Mouse (Mus musculus) midbrain, embryonic 10.5 days (tissue): ENCODE results near the gene C1qtnf2. TPM values are rescaled to one million over a fixed set of nuclear protein-coding genes. Genes with fewer than 3 reads are reported as not detected.

Experiments used
- DNase-seq: peaks from one replicate; pipeline ENCODE4 v3.0.0-alpha.2; 2017; ENCODE audit warnings: low spot score
- H3K27ac ChIP-seq: fragments of 300-500 bp; sonication (generic); replicated peaks from 2 replicates; pipeline ENCODE4 v1.5.1; 2016; ENCODE audit warnings: mild to moderate bottlenecking
- H3K27me3 ChIP-seq: fragments of 300-500 bp; sonication (generic); 2 replicates; pipeline ENCODE4 v1.6.1; 2016; ENCODE audit warnings: low read depth, mild to moderate bottlenecking; ENCODE audit not compliant: poor library complexity, severe bottlenecking
- H3K36me3 ChIP-seq: fragments of 300-500 bp; sonication (generic); 2 replicates; pipeline ENCODE4 v1.6.1; 2016; ENCODE audit warnings: mild to moderate bottlenecking, moderate library complexity
- H3K4me1 ChIP-seq: fragments of 300-500 bp; sonication (generic); 2 replicates; pipeline ENCODE4 v1.6.1; 2016
- H3K4me3 ChIP-seq: fragments of 300-500 bp; sonication (generic); 2 replicates; pipeline ENCODE4 v1.5.1; 2016; ENCODE audit warnings: mild to moderate bottlenecking, moderate library complexity
- H3K9me3 ChIP-seq: fragments of 300-500 bp; sonication (generic); replicated peaks from 2 replicates; pipeline ENCODE4 v1.6.1; 2016; ENCODE audit warnings: mild to moderate bottlenecking
- WGBS: fragments of 180-500 bp; shearing (Covaris S2); methylation state at CpG from one replicate; pipeline ENCODE4 v1.1.7; 2016; 5-methylcytosine and 5-hydroxymethylcytosine counted together
- polyA plus RNA-seq: library from polyadenylated mRNA; unstranded; fragments of >200 nt; fragmentation: Nextera tagmentation; extraction: Ambion mirVana; gene quantifications from 2 replicates; pipeline ENCODE4 v1.2.1, GENCODE M21; 2016

C1qtnf2 gene
- polyA plus RNA-seq, result 1.4 and 2.2 TPM in 2 replicates

GRCm38 (mm10) chr11:43474225-43474774, at the start of gene C1qtnf2:
C1qtnf2 (plus strand) TSS chr11:43474276.
- H3K36me3 ChIP-seq, result no peaks in the 10 kb centered on the region
- 5% methylated on average over 24 of the region's 24 CpGs for WGBS

GRCm38 (mm10) chr11:43424386-43424785, 49.7 kb upstream of the C1qtnf2 start:
- Histone ChIP-seq H3K9me3 (peaks cover 6% of the 10 kb centered on the region; the same call in 1 of the 2 replicates), H3K27me3 (no peaks in the 10 kb centered on the region), H3K36me3 (peaks cover 32% of the 10 kb centered on the region), H3K4me1 (peaks cover 12% of the 10 kb centered on the region), H3K27ac (no peak overlapping the region), H3K4me3 (no peak overlapping the region)
- no peak for DNase-seq
- WGBS, result 71% methylated on average over 5 of the region's 5 CpGs

More at GRCm38 (mm10) chr11:43474225-43474774, at the start of gene C1qtnf2:
- Histone ChIP-seq H3K9me3 (no peaks in the 10 kb centered on the region), H3K4me1 (peaks cover 15% of the 10 kb centered on the region), H3K4me3 (peak within 1 kb of the TSS; percentile 53), H3K27ac (peak within 1 kb of the TSS; percentile 63), H3K27me3 (peaks cover 23% of the 10 kb centered on the region)
- DNase-seq, result peak; percentile 64

GRCm38 (mm10) chr11:43425166-43425709, 48.8 kb upstream of the C1qtnf2 start:
- H3K36me3 ChIP-seq, result peaks cover 32% of the 10 kb centered on the region
- H3K9me3 ChIP-seq, result peaks cover 6% of the 10 kb centered on the region; the same call in 1 of the 2 replicates
- H3K4me1 ChIP-seq, result peaks cover 12% of the 10 kb centered on the region
- H3K27me3 ChIP-seq, result no peaks in the 10 kb centered on the region
- peak overlapping the region; percentile 85; the same call in 1 of the 2 replicates for H3K27ac ChIP-seq
- 92% methylated on average over 9 of the region's 9 CpGs for WGBS
- no peak for DNase-seq
- peak overlapping the region; percentile 67 for H3K4me3 ChIP-seq

- Histone ChIP-seq H3K36me3 (peaks cover 28% of the 10 kb centered on the region), H3K27me3 (no peaks in the 10 kb centered on the region), H3K9me3 (peaks cover 6% of the 10 kb centered on the region; the same call in 1 of the 2 replicates), H3K27ac (peak within 1 kb of the TSS; percentile 85), H3K4me3 (peak within 1 kb of the TSS; percentile 67), H3K4me1 (peaks cover 12% of the 10 kb centered on the region)
- DNase-seq, result peak; percentile 82
- WGBS, result 3% methylated on average over 27 of the region's 27 CpGs
Measured at GRCm38 (mm10) chr11:43425824-43426413, 48.2 kb upstream of the C1qtnf2 start, which contains the start of gene Pttg1. Pttg1 (minus strand) TSS chr11:43426251.

GRCm38 (mm10) chr11:43426414-43426884, 47.6 kb upstream of the C1qtnf2 start:
- H3K4me3 ChIP-seq, result peak overlapping the region; percentile 67
- peak overlapping the region; percentile 85 for H3K27ac ChIP-seq
- H3K36me3 ChIP-seq, result peaks cover 25% of the 10 kb centered on the region
- peaks cover 12% of the 10 kb centered on the region for H3K4me1 ChIP-seq
- peak; percentile 16 for DNase-seq
- H3K9me3 ChIP-seq, result peaks cover 6% of the 10 kb centered on the region; the same call in 1 of the 2 replicates
- H3K27me3 ChIP-seq, result no peaks in the 10 kb centered on the region
- WGBS, result 20% methylated on average over 7 of the region's 7 CpGs

- 9% methylated on average over 38 of the region's 38 CpGs for WGBS
- Histone ChIP-seq H3K4me1 (peaks cover 11% of the 10 kb centered on the region), H3K36me3 (peaks cover 15% of the 10 kb centered on the region), H3K4me3 (peak within 1 kb of the TSS; percentile 88), H3K27ac (peak within 1 kb of the TSS; percentile 84), H3K27me3 (no peaks in the 10 kb centered on the region), H3K9me3 (peaks cover 5% of the 10 kb centered on the region; the same call in 1 of the 2 replicates)
- DNase-seq, result peak; percentile 83
Measured at GRCm38 (mm10) chr11:43433254-43434023, 40.6 kb upstream of the C1qtnf2 start, which contains the start of gene Slu7. Slu7 (plus strand) TSS chr11:43433744.

- 5% methylated on average over 9 of the region's 9 CpGs for WGBS
- no peaks in the 10 kb centered on the region for H3K27me3 ChIP-seq
- H3K36me3 ChIP-seq, result peaks cover 21% of the 10 kb centered on the region
- peaks cover 11% of the 10 kb centered on the region for H3K4me1 ChIP-seq
- no peaks in the 10 kb centered on the region; the same call in 1 of the 2 replicates for H3K9me3 ChIP-seq
- H3K4me3 ChIP-seq, result peak overlapping the region; percentile 88
- H3K27ac ChIP-seq, result peak overlapping the region; percentile 84
- DNase-seq, result no peak
Measured at GRCm38 (mm10) chr11:43434024-43434407, 40.1 kb upstream of the C1qtnf2 start.

- Histone ChIP-seq H3K36me3 (peaks cover 90% of the 10 kb centered on the region), H3K9me3 (no peaks in the 10 kb centered on the region)
- WGBS, result 92% methylated on average over 10 of the region's 10 CpGs
Measured at GRCm38 (mm10) chr11:43441121-43441520, 33.0 kb upstream of the C1qtnf2 start.

GRCm38 (mm10) chr11:43443183-43443582, 30.9 kb upstream of the C1qtnf2 start:
- H3K4me1 ChIP-seq, result no peaks in the 10 kb centered on the region
- no peak overlapping the region for H3K4me3 ChIP-seq
- DNase-seq, result peak; percentile 8
- H3K27ac ChIP-seq, result no peak overlapping the region
- H3K36me3 ChIP-seq, result peaks cover 95% of the 10 kb centered on the region
- no peaks in the 10 kb centered on the region for H3K9me3 ChIP-seq
- H3K27me3 ChIP-seq, result no peaks in the 10 kb centered on the region
- 98% methylated on average over 13 of the region's 13 CpGs for WGBS

More at GRCm38 (mm10) chr11:43441121-43441520, 33.0 kb upstream of the C1qtnf2 start:
- H3K27ac ChIP-seq, result no peak overlapping the region
- no peak overlapping the region for H3K4me3 ChIP-seq
- no peaks in the 10 kb centered on the region for H3K27me3 ChIP-seq
- H3K4me1 ChIP-seq, result no peaks in the 10 kb centered on the region
- no peak for DNase-seq

GRCm38 (mm10) chr11:43449916-43450315, 24.2 kb upstream of the C1qtnf2 start:
- H3K27ac ChIP-seq, result no peak overlapping the region
- no peaks in the 10 kb centered on the region for H3K27me3 ChIP-seq
- no peak overlapping the region for H3K4me3 ChIP-seq
- no peaks in the 10 kb centered on the region for H3K4me1 ChIP-seq
- DNase-seq, result no peak
- WGBS, result 89% methylated on average over 2 of the region's 2 CpGs
- H3K9me3 ChIP-seq, result no peaks in the 10 kb centered on the region
- H3K36me3 ChIP-seq, result peaks cover 29% of the 10 kb centered on the region

GRCm38 (mm10) chr11:43451322-43451721, 22.8 kb upstream of the C1qtnf2 start:
- H3K27me3 ChIP-seq, result no peaks in the 10 kb centered on the region
- H3K27ac ChIP-seq, result no peak overlapping the region
- DNase-seq, result no peak
- WGBS, result 78% methylated on average over 4 of the region's 4 CpGs
- peaks cover 15% of the 10 kb centered on the region for H3K36me3 ChIP-seq
- H3K4me1 ChIP-seq, result no peaks in the 10 kb centered on the region
- no peaks in the 10 kb centered on the region for H3K9me3 ChIP-seq
- H3K4me3 ChIP-seq, result no peak overlapping the region

- Histone ChIP-seq H3K4me3 (no peak overlapping the region), H3K27me3 (no peaks in the 10 kb centered on the region), H3K9me3 (no peaks in the 10 kb centered on the region), H3K4me1 (no peaks in the 10 kb centered on the region), H3K36me3 (peaks cover 5% of the 10 kb centered on the region), H3K27ac (no peak overlapping the region)
- DNase-seq, result no peak
- WGBS, result 87% methylated on average over 2 of the region's 2 CpGs
Measured at GRCm38 (mm10) chr11:43452266-43452665, 21.8 kb upstream of the C1qtnf2 start.
